Mouse (Mus musculus) midbrain, postnatal 0 days (tissue): ENCODE results near the gene Med12l. TPM values are rescaled to one million over a fixed set of nuclear protein-coding genes. Genes with fewer than 3 reads are reported as not detected.

Source experiments
- ATAC-seq: fragments of 200-750 bp; cut with Nextera tagmentation; 2 replicates; pipeline ENCODE4 v1.8.0; 2017; ENCODE audit warnings: moderate number of reproducible peaks, mild to moderate bottlenecking, moderate TSS enrichment, moderate library complexity; ENCODE audit not compliant: low FRiP score
- DNase-seq: peaks from one replicate; pipeline ENCODE4 v3.0.0-alpha.2; 2015; ENCODE audit warnings: low spot score
- H3K27ac ChIP-seq: fragments of 300-500 bp; sonication (generic); 2 replicates; pipeline ENCODE4 v1.5.1; 2014; ENCODE audit warnings: low read depth, mild to moderate bottlenecking, low read length, mixed read lengths
- H3K27me3 ChIP-seq: fragments of 300-500 bp; sonication (generic); 2 replicates; pipeline ENCODE4 v1.6.1; 2014; ENCODE audit warnings: low read length, control low read depth, mixed read lengths; ENCODE audit not compliant: insufficient read depth
- H3K36me3 ChIP-seq: fragments of 300-500 bp; sonication (generic); 2 replicates; pipeline ENCODE4 v1.6.1; 2014; ENCODE audit warnings: low read length, control low read depth, mixed read lengths; ENCODE audit not compliant: insufficient read depth
- H3K4me1 ChIP-seq: fragments of 300-500 bp; sonication (generic); 2 replicates; pipeline ENCODE4 v1.6.1; 2014; ENCODE audit warnings: mild to moderate bottlenecking, control low read depth, antibody characterized with exemption, low read length, mixed read lengths; ENCODE audit not compliant: insufficient read depth
- H3K4me2 ChIP-seq: fragments of 300-500 bp; sonication (generic); 2 replicates; pipeline ENCODE4 v1.6.1; 2014; ENCODE audit warnings: low read depth, mild to moderate bottlenecking, low read length, mixed read lengths; ENCODE audit not compliant: poor library complexity, severe bottlenecking
- H3K4me3 ChIP-seq: fragments of 300-500 bp; sonication (generic); 2 replicates; pipeline ENCODE4 v1.5.1; 2014; ENCODE audit warnings: low read depth, mild to moderate bottlenecking, low read length, moderate library complexity
- H3K9ac ChIP-seq: fragments of 300-500 bp; sonication (generic); replicated peaks from 2 replicates; pipeline ENCODE4 v1.6.1; 2014; ENCODE audit warnings: mild to moderate bottlenecking, low read length, moderate library complexity, mixed read lengths; ENCODE audit not compliant: poor library complexity, severe bottlenecking
- H3K9me3 ChIP-seq: fragments of 300-500 bp; sonication (generic); 2 replicates; pipeline ENCODE4 v1.6.1; 2016; ENCODE audit warnings: low read length, control low read depth
- CTCF ChIP-seq: IDR thresholded peaks from 2 replicates; pipeline ENCODE4 v1.5.1; 2016; ENCODE audit warnings: antibody characterized with exemption, mild to moderate bottlenecking
- WGBS: fragments of 180-500 bp; shearing (Covaris S2); extraction: QIAGEN DNeasy Blood & Tissue Kit; methylation state at CpG from one replicate; pipeline ENCODE4 v1.1.7; 2014; 5-methylcytosine and 5-hydroxymethylcytosine counted together
- polyA plus RNA-seq: library from polyadenylated mRNA; unstranded; fragments of >200 nt; fragmentation: Nextera tagmentation; extraction: Ambion mirVana; gene quantifications from 2 replicates; pipeline ENCODE4 v1.2.1, GENCODE M21; 2015
- total RNA-seq: library from RNA; depleted of rRNA; stranded (reverse); fragments of >200 nt; gene quantifications from 2 replicates; pipeline ENCODE4 v1.2.3, GENCODE M21; 2014

The Med12l gene
- total and polyA plus RNA-seq, 2 experiments from 2014 or later, result 3.7 to 23.0 TPM

- Histone ChIP-seq H3K36me3 (no peaks in the 10 kb centered on the region), H3K27ac (no peak overlapping the region), H3K4me3 (no peak overlapping the region), H3K27me3 (no peaks in the 10 kb centered on the region), H3K4me1 (no peaks in the 10 kb centered on the region), H3K9ac (no peak overlapping the region), H3K9me3 (no peaks in the 10 kb centered on the region), H3K4me2 (no peak overlapping the region)
- TF ChIP-seq CTCF, result no peak
- DNase-seq (no peak), ATAC-seq (no peak)
Measured at GRCm38 (mm10) chr3:59225411-59225810, 219.8 kb downstream of the Med12l start.

- Histone ChIP-seq H3K4me2 (no peak overlapping the region), H3K4me3 (no peak overlapping the region), H3K27me3 (no peaks in the 10 kb centered on the region), H3K27ac (no peak overlapping the region), H3K9ac (no peak overlapping the region), H3K9me3 (no peaks in the 10 kb centered on the region), H3K36me3 (no peaks in the 10 kb centered on the region), H3K4me1 (no peaks in the 10 kb centered on the region)
- WGBS, result 95% methylated on average over 9 of the region's 9 CpGs
- ATAC-seq (no peak), DNase-seq (no peak)
- TF ChIP-seq CTCF, result no peak
Measured at GRCm38 (mm10) chr3:59227696-59228095, 222.1 kb downstream of the Med12l start.

GRCm38 (mm10) chr3:59228730-59229551 is 223.3 kb downstream of the Med12l start:
- Histone ChIP-seq H3K27ac (no peak overlapping the region), H3K4me2 (no peak overlapping the region), H3K4me3 (no peak overlapping the region), H3K36me3 (no peaks in the 10 kb centered on the region), H3K9me3 (no peaks in the 10 kb centered on the region), H3K9ac (no peak overlapping the region), H3K27me3 (no peaks in the 10 kb centered on the region), H3K4me1 (no peaks in the 10 kb centered on the region)
- DNase-seq (no peak), ATAC-seq (no peak)
- 49% methylated on average over 10 of the region's 10 CpGs for WGBS
- no peak for TF ChIP-seq CTCF

- Histone ChIP-seq H3K4me3 (no peak overlapping the region), H3K4me2 (no peak overlapping the region), H3K36me3 (no peaks in the 10 kb centered on the region), H3K27ac (no peak overlapping the region), H3K27me3 (no peaks in the 10 kb centered on the region), H3K9me3 (no peaks in the 10 kb centered on the region), H3K4me1 (no peaks in the 10 kb centered on the region), H3K9ac (no peak overlapping the region)
- ATAC-seq (no peak), DNase-seq (no peak)
- 75% methylated on average over 3 of the region's 3 CpGs for WGBS
- no peak for TF ChIP-seq CTCF
Measured at GRCm38 (mm10) chr3:59230912-59231311, 225.3 kb downstream of the Med12l start.

- no peak for TF ChIP-seq CTCF
- H3K9me3 ChIP-seq, result no peaks in the 10 kb centered on the region
- no peaks in the 10 kb centered on the region for H3K36me3 ChIP-seq
- WGBS, result 80% methylated on average over 5 of the region's 5 CpGs
- H3K9ac ChIP-seq, result no peak overlapping the region
- no peak overlapping the region for H3K4me3 ChIP-seq
- no peak overlapping the region for H3K27ac ChIP-seq
- DNase-seq (no peak), ATAC-seq (no peak)
- no peak overlapping the region for H3K4me2 ChIP-seq
- H3K27me3 ChIP-seq, result no peaks in the 10 kb centered on the region
- H3K4me1 ChIP-seq, result no peaks in the 10 kb centered on the region
Measured at GRCm38 (mm10) chr3:59234878-59235277, 229.3 kb downstream of the Med12l start.

GRCm38 (mm10) chr3:59243384-59243783 is 237.8 kb downstream of the Med12l start:
- H3K9me3 ChIP-seq, result no peaks in the 10 kb centered on the region
- H3K27ac ChIP-seq, result no peak overlapping the region
- ATAC-seq (no peak), DNase-seq (no peak)
- peaks cover 3% of the 10 kb centered on the region; the same call in 1 of the 2 replicates for H3K36me3 ChIP-seq
- no peaks in the 10 kb centered on the region for H3K4me1 ChIP-seq
- no peak overlapping the region for H3K4me3 ChIP-seq
- TF ChIP-seq CTCF, result no peak
- no peak overlapping the region for H3K9ac ChIP-seq
- 78% methylated on average over 6 of the region's 6 CpGs for WGBS
- H3K27me3 ChIP-seq, result no peaks in the 10 kb centered on the region
- no peak overlapping the region for H3K4me2 ChIP-seq
